Mouse (Mus musculus) heart, adult 10 weeks (tissue): ENCODE results near the gene Capn9. TPM values are rescaled to one million over a fixed set of nuclear protein-coding genes. Genes with fewer than 3 reads are reported as not detected.

ENCODE experiments used
- polyA plus RNA-seq: library from polyadenylated mRNA; stranded (reverse); fragments of 350-450 nt; fragmentation: Illumina TruSeq; extraction: RNeasy Lipid Tissue Mini Kit (QIAGEN cat#74804); gene quantifications from one replicate; pipeline ENCODE4 v1.2.3, GENCODE M21; 2014; ENCODE audit warnings: low read depth, low replicate concordance

The Capn9 gene
- polyA plus RNA-seq, result not detected

DNA sequence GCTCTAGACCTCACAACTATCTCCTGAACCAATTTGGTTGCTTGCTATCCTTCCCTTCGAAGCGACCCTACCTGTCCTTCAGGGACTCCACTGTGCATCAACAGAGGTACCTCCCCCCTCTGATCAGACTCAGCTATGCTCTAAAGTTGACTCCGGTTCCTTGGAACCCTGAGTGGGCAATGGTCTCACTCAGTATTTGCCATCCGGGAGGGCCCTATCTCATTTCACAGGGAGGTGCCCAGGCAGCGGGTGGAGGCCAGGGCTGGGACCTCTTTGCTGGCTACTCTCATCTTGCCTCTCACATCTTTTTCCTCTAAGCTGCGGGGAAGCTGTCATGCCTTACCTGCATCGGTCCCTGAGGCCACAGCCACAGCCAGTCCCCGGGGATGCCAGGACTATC lies at the start of gene Capn9:
TSS of gene Capn9 (plus strand) at position 301 of the 400 bp plus-strand sequence.

DNA sequence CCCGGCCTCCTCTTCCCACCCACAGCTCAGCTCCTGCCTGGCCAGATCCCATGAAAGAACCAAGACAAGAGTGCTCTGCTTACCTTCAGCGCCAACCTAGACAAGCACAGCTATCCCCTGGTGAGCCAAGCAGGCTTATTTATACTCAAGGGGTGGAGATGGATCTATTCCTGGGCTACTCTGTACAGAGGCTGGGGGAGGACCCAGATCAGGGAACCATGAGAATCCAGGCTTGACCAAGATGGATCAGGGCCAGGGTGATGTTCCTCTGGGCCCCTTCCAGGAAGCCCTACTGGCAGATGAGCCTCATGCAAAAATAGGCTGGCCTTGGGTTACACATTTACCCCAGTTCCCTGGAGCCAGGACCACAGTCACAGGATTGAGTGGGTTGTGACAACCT lies 6.3 kb upstream of the Capn9 start, which contains the start of gene Agt:
TSS of gene Agt (minus strand) at position 114 of the 400 bp plus-strand sequence.

DNA sequence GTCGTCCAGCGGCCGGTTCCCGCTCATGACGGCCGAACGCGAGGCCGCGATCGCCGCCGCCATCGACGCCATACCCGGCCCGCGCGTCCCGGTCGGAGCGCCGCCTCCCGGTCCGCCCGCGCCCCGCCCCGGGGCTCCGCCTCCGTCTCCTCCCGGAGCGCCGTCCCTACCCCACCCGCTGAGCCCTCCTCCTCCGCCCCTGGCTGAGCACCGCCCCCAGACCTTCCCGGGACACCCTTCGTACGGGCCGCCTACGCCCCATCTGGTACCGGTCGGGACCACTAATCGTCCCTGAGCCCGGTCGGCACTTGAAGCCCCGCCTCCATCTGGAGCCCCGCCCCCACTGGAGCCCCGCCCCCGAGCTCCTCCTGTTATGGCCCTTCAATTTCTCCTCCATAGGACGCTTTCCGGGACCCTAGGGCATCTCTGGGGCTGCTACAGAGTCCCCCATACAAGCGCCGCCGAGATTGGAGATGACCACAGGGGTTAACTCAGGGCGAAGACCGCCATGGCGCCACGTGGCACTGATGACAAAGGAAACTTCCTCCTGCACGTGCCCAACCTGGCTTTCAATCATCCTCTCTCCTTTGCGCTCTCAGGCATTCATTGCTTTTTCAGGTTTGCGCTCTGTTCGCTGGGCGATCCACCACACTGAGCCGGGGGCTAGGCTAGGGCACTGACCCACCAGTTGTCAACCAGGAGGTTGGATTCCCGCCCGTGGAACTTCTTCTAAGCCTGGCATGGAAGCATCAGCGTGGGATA lies 87.4 kb downstream of the Capn9 start, which contains the start of gene 2310022B05Rik:
TSS of gene 2310022B05Rik (minus strand) at position 258 of the 762 bp plus-strand sequence.

Other genes starting within 250 kb of the Capn9 start
- 0.50 TPM for gene Pgbd5, start 136.5 kb upstream of the Capn9 start, polyA plus RNA-seq
- 17.8 TPM for gene Cog2, start 55.3 kb upstream of the Capn9 start, polyA plus RNA-seq
- 5.2 TPM for gene Agt, start 6.4 kb upstream of the Capn9 start, polyA plus RNA-seq
- 46.7 TPM for gene 2310022B05Rik, start 87.3 kb downstream of the Capn9 start, polyA plus RNA-seq
- 16.0 TPM for gene Ttc13, start 145.9 kb downstream of the Capn9 start, polyA plus RNA-seq
- 8.5 TPM for gene Arv1, start 146.0 kb downstream of the Capn9 start, polyA plus RNA-seq
- 1.9 TPM for gene Fam89a, start 175.7 kb downstream of the Capn9 start, polyA plus RNA-seq
- gene Trim67, start 217.0 kb downstream of the Capn9 start, polyA plus RNA-seq, result 1.1 TPM